13 mouse cellular contexts compared by ENCODE assay signal in the genomic region with DNA sequence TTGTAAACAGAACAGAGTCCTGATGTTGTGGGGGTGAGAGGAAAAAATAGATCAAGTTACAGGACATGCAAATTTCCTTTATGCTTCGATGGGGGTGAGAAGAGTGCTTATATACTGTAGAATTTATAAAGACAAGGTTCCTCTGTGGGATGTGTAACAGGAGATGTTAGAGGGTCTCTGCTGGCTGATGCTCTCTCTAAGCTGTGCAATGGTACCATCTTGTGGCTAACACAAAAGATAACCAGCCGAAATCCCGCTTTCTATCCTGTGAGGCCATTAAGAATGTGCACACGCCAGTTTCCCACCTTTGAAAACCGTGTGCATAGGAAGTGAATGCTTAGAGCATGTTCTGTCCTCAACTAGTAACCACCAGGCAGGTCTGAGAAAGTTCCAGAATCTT.
DNase-seq lines count a peak whose midpoint lies in the region; ATAC-seq and TF ChIP-seq lines count a peak whose summit lies in the region.
"Had no signal": no experiment of that assay in that cellular context is flagged by ENCODE, and none has a peak within 500 bp of the region (broad histone marks: within the 10 kb centered on the region; RNA-seq: fewer than 3 reads in every experiment).

No protein-coding gene starts in this region.

- no peaks in the 10 kb centered on the region for H3K9me3 ChIP-seq in kidney, postnatal 0 days (replicated peaks; ENCODE audit: low read length)
- no peaks in the 10 kb centered on the region for H3K9me3 ChIP-seq in embryonic facial prominence, embryonic 11.5 days (replicated peaks; ENCODE audit: control insufficient read depth, low read length)
- H3K9me3 ChIP-seq: heart, embryonic 13.5 days had no signal

- intact Hi-C loops in gastrocnemius, postnatal 36 days (cut with DNase I): no loop called here

- no peak for ATAC-seq in kidney, postnatal 0 days (replicated peaks; ENCODE audit: low FRiP score, low read depth)
- ATAC-seq in embryonic facial prominence, embryonic 11.5 days (replicated peaks; ENCODE audit: insufficient number of reproducible peaks, low FRiP score, low TSS enrichment, low read depth): no peak

- WGBS in kidney, postnatal 0 days: 30% methylated on average over 5 of the region's 5 CpGs
- 57% methylated on average over 5 of the region's 5 CpGs for WGBS in embryonic facial prominence, embryonic 11.5 days

- DNase-seq in kidney, postnatal 0 days (ENCODE audit: low spot score): peak; percentile 76
- DNase-seq in kidney, adult 8-10 months: no peak
- DNase-seq in right cerebral cortex, postnatal 10 days (ENCODE audit: low spot score in 2 of 2): peak; percentile 55 to 58
- DNase-seq in right cerebral cortex, postnatal 36 days (ENCODE audit: low spot score in 2 of 2): no peak
- DNase-seq in embryonic facial prominence, embryonic 11.5 days (ENCODE audit: low spot score): peak; percentile 66
- DNase-seq in telencephalon, adult 2 months (ENCODE audit: low read depth, low spot score): peak; percentile 33
- DNase-seq in gastrocnemius, postnatal 36 days: no peak
- DNase-seq in right cerebral cortex, postnatal 4 days: no peak
- DNase-seq: kidney, adult 18-20 months; lung, postnatal 14 days; right cerebral cortex, postnatal 25 days; thymus, adult 2 months had no signal

- no peak overlapping the region for H3K4me2 ChIP-seq in kidney, postnatal 0 days (ENCODE audit: low read length)
- H3K4me2 ChIP-seq in embryonic facial prominence, embryonic 11.5 days (ENCODE audit: low read depth, low read length): no peak overlapping the region
- H3K4me2 ChIP-seq: heart, embryonic 13.5 days had no signal

- H3K9ac ChIP-seq in kidney, postnatal 0 days (ENCODE audit: low read depth, low read length): no peak overlapping the region
- H3K9ac ChIP-seq in embryonic facial prominence, embryonic 11.5 days (replicated peaks; ENCODE audit: low read length): no peak overlapping the region
- H3K9ac ChIP-seq: heart, embryonic 13.5 days had no signal

- no peak overlapping the region for H3K27ac ChIP-seq in kidney, postnatal 0 days
- H3K27ac ChIP-seq in embryonic facial prominence, embryonic 11.5 days (replicated peaks; ENCODE audit: low read depth, low read length): no peak overlapping the region
- H3K27ac ChIP-seq: heart, embryonic 13.5 days had no signal

- no peaks in the 10 kb centered on the region for H3K27me3 ChIP-seq in kidney, postnatal 0 days (ENCODE audit: insufficient read depth, low read length)
- no peaks in the 10 kb centered on the region for H3K27me3 ChIP-seq in embryonic facial prominence, embryonic 11.5 days (ENCODE audit: control insufficient read depth, insufficient read depth, low read length)
- H3K27me3 ChIP-seq: heart, embryonic 13.5 days had no signal

- no peak overlapping the region for H3K4me3 ChIP-seq in kidney, postnatal 0 days (replicated peaks; ENCODE audit: low read depth, low read length)
- H3K4me3 ChIP-seq in embryonic facial prominence, embryonic 11.5 days (ENCODE audit: low read depth, low read length): no peak overlapping the region
- H3K4me3 ChIP-seq: heart, embryonic 13.5 days had no signal

- H3K4me1 ChIP-seq in kidney, postnatal 0 days (replicated peaks; ENCODE audit: insufficient read depth, low read length): no peaks in the 10 kb centered on the region
- no peaks in the 10 kb centered on the region for H3K4me1 ChIP-seq in embryonic facial prominence, embryonic 11.5 days (ENCODE audit: control insufficient read depth, insufficient read depth, low read length)

- TF ChIP-seq CTCF in kidney, postnatal 0 days (IDR thresholded peaks at IDR 0.05; ENCODE audit: low read depth): peak; percentile 73

- no peaks in the 10 kb centered on the region for H3K36me3 ChIP-seq in kidney, postnatal 0 days (ENCODE audit: insufficient read depth, low read length)
- H3K36me3 ChIP-seq in embryonic facial prominence, embryonic 11.5 days (replicated peaks; ENCODE audit: control insufficient read depth, insufficient read depth, low read depth, low read length): no peaks in the 10 kb centered on the region
- H3K36me3 ChIP-seq: heart, embryonic 13.5 days had no signal

Comparison
In these comparisons a context has a peak if more than half of its experiments do, and no peak if none do; other contexts are left out.
1. DNase-seq: peak in kidney, postnatal 0 days (single experiment), right cerebral cortex, postnatal 10 days (2 of 2), embryonic facial prominence, embryonic 11.5 days (single experiment) and telencephalon, adult 2 months (single experiment); none in kidney, adult 8-10 months (0 of 2), right cerebral cortex, postnatal 36 days (0 of 2), gastrocnemius, postnatal 36 days (0 of 2) and right cerebral cortex, postnatal 4 days (single experiment).